Mouse (Mus musculus): ENCODE data around the gene Adh1. TPM values are rescaled to one million over a fixed set of nuclear protein-coding genes. Genes with fewer than 3 reads are reported as not detected.

Gene Adh1
- polyA plus RNA-seq, 1 experiment from 2014 or later = 6.7 TPM

DNA sequence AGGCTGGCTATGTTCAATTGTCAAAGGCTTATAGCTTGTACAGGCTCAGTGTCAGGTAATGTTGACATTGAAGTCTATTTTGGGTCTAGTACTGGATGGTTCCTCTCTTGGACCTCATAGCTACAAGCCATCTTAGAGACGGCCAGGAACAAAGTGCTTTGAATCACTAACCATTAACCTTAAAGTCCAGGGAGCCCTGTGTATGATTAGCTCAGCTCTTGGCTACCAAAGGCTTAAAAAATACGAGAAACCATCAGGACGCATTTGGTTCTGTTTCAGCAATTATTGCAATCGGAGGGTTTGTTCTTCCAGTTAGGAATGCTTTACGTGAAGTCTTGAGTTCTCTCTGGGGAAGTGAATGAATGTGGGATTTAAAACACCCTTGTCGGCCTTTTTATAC, 17.9 kb upstream of the Adh1 start:
- no peak overlapping the region for H3K9ac ChIP-seq
- ATAC-seq (ENCODE audit: low FRiP score, low read depth) = no peak
- peaks cover 32% of the 10 kb centered on the region for H3K4me1 ChIP-seq
- 54% methylated on average over 6 of the region's 6 CpGs for WGBS
- no peak overlapping the region for H3K27ac ChIP-seq
- H3K36me3 ChIP-seq = no peaks in the 10 kb centered on the region
- no peaks in the 10 kb centered on the region for H3K9me3 ChIP-seq
- H3K4me2 ChIP-seq (replicated peaks) = no peak overlapping the region
- H3K4me3 ChIP-seq = no peak overlapping the region
- H3K27me3 ChIP-seq = peaks cover 33% of the 10 kb centered on the region

DNA sequence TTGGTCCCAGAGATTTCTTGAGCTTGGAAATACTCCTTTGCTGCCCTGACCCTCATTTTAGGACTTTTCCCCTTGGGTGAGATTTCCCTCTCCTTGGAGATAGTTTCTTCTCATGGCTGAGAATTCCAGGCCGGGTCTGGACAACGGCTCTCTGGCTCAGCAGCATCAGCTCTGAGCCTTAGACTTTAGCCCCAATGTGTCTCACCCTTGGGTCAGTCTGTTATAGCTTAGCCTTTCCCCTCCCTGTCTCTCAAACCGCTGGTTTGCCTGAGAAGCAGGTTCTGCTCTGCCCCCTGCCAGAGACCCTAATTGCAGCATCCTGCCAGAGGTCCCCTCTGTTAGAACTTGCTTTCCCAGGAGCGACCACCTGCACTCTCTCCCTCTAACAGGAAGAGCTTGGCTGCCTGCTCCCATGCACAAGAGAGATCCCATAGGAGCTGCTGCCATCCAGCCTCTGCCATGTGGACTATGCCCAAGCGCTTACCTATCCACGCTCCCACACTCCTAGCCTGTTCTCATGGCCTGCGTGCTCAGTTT, 16.4 kb upstream of the Adh1 start:
- Histone ChIP-seq H3K9me3 (no peaks in the 10 kb centered on the region), H3K36me3 (no peaks in the 10 kb centered on the region), H3K27me3 (peaks cover 23% of the 10 kb centered on the region), H3K4me2 (replicated peaks) (no peak overlapping the region), H3K4me3 (no peak overlapping the region), H3K4me1 (peaks cover 32% of the 10 kb centered on the region), H3K9ac (no peak overlapping the region), H3K27ac (no peak overlapping the region)
- ATAC-seq (ENCODE audit: low FRiP score, low read depth) = no peak
- 67% methylated on average over 7 of the region's 7 CpGs for WGBS

DNA sequence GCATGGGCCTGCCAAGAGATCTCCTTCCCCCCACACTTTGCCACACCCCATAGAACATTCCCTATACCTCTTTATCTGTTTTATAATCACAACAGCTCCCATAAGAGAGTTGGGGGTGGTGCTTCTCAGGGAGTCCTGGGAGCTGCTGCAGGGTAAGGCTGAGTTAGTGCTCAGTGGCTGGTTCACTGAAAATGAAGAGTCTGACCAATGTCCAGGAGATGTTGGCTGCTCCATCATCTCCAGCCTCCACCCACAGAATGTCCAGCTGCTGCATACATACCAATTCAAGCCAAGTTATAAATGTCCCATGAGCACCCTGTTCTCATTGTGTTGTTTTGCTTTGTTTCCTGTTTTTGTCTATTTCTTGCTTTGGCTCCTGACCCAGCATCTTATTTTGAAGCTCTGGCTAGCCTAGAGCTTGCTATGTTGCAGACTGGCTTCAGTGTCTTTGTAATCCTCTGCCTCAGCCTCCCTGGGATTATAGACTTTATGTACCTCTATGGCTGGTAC, 14.2 kb upstream of the Adh1 start:
- ATAC-seq (ENCODE audit: low FRiP score, low read depth) = no peak
- H3K36me3 ChIP-seq = no peaks in the 10 kb centered on the region
- H3K4me3 ChIP-seq = no peak overlapping the region
- H3K27me3 ChIP-seq = peaks cover 20% of the 10 kb centered on the region
- no peak overlapping the region for H3K4me2 ChIP-seq (replicated peaks)
- H3K9ac ChIP-seq = no peak overlapping the region
- no peak overlapping the region for H3K27ac ChIP-seq
- H3K4me1 ChIP-seq = peaks cover 18% of the 10 kb centered on the region
- H3K9me3 ChIP-seq = no peaks in the 10 kb centered on the region

DNA sequence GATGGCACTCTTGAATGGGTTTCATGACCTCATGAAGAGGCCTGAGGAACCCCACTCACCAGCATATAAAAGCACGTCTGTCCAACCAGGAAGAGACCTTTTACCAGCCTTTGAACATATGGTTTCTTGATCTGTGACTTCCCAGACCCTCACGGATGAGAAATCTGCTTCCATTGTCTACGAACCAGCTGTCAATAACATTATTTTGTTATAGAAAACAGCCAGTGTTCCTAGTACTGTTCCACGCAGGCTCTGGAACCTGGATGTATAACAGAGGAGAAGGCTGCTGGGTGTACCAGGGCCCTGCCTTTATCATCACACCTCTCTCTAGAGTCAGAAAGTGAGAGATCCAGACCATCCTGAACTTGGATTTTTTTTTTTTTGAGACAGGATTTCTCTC, 13.6 kb upstream of the Adh1 start:
- peaks cover 20% of the 10 kb centered on the region for H3K27me3 ChIP-seq
- no peak overlapping the region for H3K9ac ChIP-seq
- H3K36me3 ChIP-seq = no peaks in the 10 kb centered on the region
- H3K9me3 ChIP-seq = no peaks in the 10 kb centered on the region
- no peak for ATAC-seq (ENCODE audit: low FRiP score, low read depth)
- no peak overlapping the region for H3K4me2 ChIP-seq (replicated peaks)
- H3K4me1 ChIP-seq = peaks cover 11% of the 10 kb centered on the region
- no peak overlapping the region for H3K27ac ChIP-seq
- no peak overlapping the region for H3K4me3 ChIP-seq
- 77% methylated on average over 4 of the region's 4 CpGs for WGBS

DNA sequence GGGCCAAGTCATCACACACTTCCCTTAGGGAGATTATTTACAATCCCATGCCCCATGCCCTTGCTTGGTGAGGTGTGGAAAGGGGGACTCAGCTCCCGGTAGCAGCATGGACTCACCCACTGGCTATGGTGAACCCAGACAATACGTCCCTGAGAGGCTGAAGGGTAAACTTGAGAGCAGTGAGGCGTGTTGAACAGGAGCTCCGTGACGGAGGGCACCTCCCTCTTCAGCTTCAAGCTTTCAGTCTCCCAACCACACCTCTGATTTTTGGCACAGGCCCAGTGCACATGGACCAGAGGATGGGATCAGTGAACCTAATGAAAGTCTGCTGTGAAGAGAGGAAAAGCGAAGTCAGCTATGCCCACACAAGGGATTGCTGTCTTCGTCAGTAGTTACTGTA, 12.8 kb upstream of the Adh1 start:
- Histone ChIP-seq H3K36me3 (no peaks in the 10 kb centered on the region), H3K4me1 (peaks cover 4% of the 10 kb centered on the region; the same call in 1 of the 2 replicates), H3K27me3 (peaks cover 14% of the 10 kb centered on the region), H3K4me3 (no peak overlapping the region), H3K27ac (no peak overlapping the region), H3K9ac (no peak overlapping the region), H3K4me2 (replicated peaks) (no peak overlapping the region), H3K9me3 (no peaks in the 10 kb centered on the region)
- no peak for ATAC-seq (ENCODE audit: low FRiP score, low read depth)
- WGBS = 80% methylated on average over 7 of the region's 7 CpGs

DNA sequence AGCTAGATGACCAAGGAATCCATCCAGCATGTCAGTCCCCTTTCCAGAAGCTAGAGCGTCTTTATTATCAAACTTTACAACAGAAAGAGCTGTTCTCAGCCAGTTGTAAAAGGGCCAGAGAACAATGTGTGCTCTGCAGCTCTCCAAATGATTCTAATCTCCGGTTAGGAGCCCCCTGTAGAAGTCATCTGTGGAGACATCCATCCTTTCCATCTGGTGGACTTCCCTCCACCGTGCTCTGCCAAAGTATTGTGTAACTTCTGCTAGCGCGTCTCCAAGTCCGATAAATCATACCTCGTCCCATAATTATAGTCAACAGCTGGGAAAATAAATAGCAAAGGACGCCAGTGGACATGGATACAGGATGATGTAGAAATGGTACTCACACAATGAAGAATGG, 12.0 kb upstream of the Adh1 start:
- no peak for ATAC-seq (ENCODE audit: low FRiP score, low read depth)

DNA sequence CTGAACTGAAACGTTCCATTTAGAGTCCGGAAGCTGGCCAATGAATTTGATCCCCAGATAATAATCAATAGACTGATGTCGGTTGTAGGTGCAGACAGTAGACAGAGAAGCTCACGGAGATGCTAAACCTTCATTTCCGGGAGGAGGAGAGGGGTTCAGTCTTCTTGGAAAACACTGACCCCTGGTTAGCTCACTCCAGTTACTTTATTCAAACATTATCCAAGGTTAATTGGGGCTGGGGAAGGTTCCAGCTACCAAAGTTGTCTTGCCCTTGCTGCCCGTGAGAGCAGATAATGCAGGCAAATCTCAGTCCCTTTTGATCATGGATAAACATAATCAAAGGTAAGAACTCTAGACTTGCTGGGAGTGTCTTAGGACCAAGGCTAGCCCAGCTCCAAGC, 9.6 kb upstream of the Adh1 start:
- Histone ChIP-seq H3K4me1 (no peaks in the 10 kb centered on the region; the same call in 1 of the 2 replicates), H3K27me3 (no peaks in the 10 kb centered on the region), H3K4me3 (no peak overlapping the region), H3K36me3 (no peaks in the 10 kb centered on the region), H3K9me3 (no peaks in the 10 kb centered on the region), H3K9ac (no peak overlapping the region), H3K4me2 (replicated peaks) (no peak overlapping the region), H3K27ac (no peak overlapping the region)
- 87% methylated on average over 6 of the region's 6 CpGs for WGBS
- no peak for ATAC-seq (ENCODE audit: low FRiP score, low read depth)

More for the DNA sequence above, 12.0 kb upstream of the Adh1 start:
- Histone ChIP-seq H3K4me1 (no peaks in the 10 kb centered on the region; the same call in 1 of the 2 replicates), H3K4me2 (replicated peaks) (no peak overlapping the region), H3K9me3 (no peaks in the 10 kb centered on the region), H3K9ac (no peak overlapping the region), H3K27ac (no peak overlapping the region), H3K36me3 (no peaks in the 10 kb centered on the region), H3K27me3 (peaks cover 9% of the 10 kb centered on the region; the same call in 1 of the 2 replicates), H3K4me3 (no peak overlapping the region)
- 82% methylated on average over 8 of the region's 8 CpGs for WGBS

DNA sequence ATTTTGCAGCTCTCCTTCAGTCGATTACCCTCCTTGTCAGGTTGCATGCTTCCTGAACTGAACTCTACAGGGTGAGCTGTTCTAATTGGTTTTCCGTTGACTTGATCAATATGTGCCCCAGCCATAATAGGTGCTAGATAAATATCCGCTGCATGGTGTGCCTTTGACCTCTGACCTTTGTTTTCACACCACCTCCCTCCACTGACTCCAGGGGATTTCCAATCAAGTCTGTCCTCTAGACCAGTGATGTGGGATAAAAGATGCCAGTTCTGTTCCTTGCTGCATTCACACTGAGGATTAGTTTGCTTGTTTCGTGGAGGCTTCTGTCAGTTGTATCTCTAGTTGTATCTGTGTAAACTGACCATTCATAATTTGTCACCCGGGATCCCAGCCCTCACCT, 6.6 kb upstream of the Adh1 start:
- H3K27ac ChIP-seq = no peak overlapping the region
- WGBS = 73% methylated on average over 5 of the region's 5 CpGs
- no peaks in the 10 kb centered on the region for H3K27me3 ChIP-seq

DNA sequence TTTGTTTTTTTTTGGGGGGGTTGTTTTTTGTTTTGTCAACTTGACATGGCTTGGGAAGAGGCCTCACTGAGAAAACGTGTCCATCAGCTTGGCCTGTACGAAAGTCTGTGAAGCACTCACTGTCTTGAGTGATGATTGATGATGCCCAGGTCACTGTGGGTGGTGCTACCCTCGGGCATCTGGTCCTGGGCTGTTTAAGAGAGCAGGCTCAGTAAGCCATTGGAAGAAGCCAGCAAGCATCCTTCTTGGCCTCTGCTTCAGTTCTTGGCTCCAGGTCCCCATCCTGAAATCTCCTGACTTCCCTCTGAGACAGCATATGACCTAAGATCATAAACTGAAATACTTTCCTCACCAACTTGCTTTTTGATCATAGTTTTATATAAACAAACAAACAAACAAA, 5.4 kb upstream of the Adh1 start:
- no peak for ATAC-seq (ENCODE audit: low FRiP score, low read depth)
- Histone ChIP-seq H3K4me1 (no peaks in the 10 kb centered on the region; the same call in 1 of the 2 replicates), H3K9me3 (no peaks in the 10 kb centered on the region), H3K9ac (no peak overlapping the region), H3K4me3 (no peak overlapping the region), H3K36me3 (no peaks in the 10 kb centered on the region), H3K27me3 (no peaks in the 10 kb centered on the region), H3K27ac (no peak overlapping the region), H3K4me2 (replicated peaks) (no peak overlapping the region)
- 21% methylated on average over 3 of the region's 3 CpGs for WGBS

More for the DNA sequence above, 6.6 kb upstream of the Adh1 start:
- H3K9ac ChIP-seq = no peak overlapping the region
- no peak overlapping the region for H3K4me2 ChIP-seq (replicated peaks)
- H3K4me1 ChIP-seq = no peaks in the 10 kb centered on the region; the same call in 1 of the 2 replicates
- H3K9me3 ChIP-seq = no peaks in the 10 kb centered on the region
- ATAC-seq (ENCODE audit: low FRiP score, low read depth) = no peak
- H3K36me3 ChIP-seq = no peaks in the 10 kb centered on the region
- no peak overlapping the region for H3K4me3 ChIP-seq

DNA sequence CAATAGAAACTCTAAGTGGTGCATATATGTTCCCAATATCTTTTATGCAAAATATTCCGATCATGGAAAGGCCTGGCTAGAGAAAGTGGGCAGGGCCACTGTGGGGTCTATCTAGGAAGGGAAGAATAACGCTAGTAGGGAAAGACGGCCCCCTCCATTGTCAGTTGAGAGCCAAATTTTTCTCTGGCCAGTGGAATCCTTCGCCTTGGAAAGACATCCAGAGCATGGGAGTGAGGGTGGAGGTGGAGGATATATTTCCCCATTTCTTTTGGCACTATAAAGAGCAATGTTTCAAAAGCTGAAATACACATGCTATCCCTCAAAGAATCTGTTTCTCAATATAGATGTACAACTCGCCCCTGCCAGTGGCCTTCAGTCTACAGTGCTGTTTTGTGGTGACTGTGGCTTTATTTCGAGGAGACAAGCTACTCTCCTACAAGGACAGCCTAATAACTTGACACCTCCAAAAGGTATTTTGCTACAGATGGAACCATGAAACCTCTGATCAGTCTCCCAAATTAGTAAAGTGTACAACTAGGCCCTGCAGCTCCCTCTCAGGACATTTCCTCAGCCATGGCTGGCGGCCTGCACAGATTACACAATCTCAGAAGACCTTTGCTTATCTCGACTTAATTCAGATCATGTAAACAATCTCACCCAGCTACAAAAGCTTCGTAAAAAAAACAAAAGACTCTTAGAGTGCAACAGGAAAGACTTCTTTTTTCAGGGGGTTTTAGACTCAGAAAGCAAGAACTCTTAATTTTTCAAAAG, 4.8 kb upstream of the Adh1 start:
- H3K36me3 ChIP-seq = no peaks in the 10 kb centered on the region
- H3K9me3 ChIP-seq = no peaks in the 10 kb centered on the region
- no peak overlapping the region for H3K27ac ChIP-seq
- 72% methylated on average over 9 of the region's 9 CpGs for WGBS
- no peak overlapping the region for H3K4me2 ChIP-seq (replicated peaks)
- no peaks in the 10 kb centered on the region; the same call in 1 of the 2 replicates for H3K4me1 ChIP-seq
- no peak overlapping the region for H3K4me3 ChIP-seq
- no peaks in the 10 kb centered on the region for H3K27me3 ChIP-seq
- no peak for ATAC-seq (ENCODE audit: low FRiP score, low read depth)
- no peak overlapping the region for H3K9ac ChIP-seq

DNA sequence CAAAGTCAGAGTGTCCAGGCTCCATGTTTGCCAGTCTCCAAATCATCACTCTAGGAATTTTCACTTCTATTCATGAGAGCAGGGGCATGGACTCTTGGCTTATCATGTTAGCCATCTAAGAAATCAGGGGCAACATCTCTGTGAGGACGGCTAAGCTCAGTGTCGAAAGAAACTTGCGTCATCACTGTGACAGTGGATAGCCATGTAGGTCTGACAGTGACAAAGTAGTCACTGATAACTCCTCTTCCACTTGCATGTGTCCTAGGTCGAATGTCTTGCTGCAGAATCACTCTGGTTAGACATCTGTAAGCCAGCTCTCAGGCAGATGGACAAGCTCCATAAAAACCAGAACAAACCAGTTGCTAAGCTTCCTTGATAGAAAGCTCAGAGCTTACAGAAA, 1.8 kb downstream of the Adh1 start:
- ATAC-seq (ENCODE audit: low FRiP score, low read depth) = no peak
- no peaks in the 10 kb centered on the region for H3K36me3 ChIP-seq
- no peaks in the 10 kb centered on the region for H3K27me3 ChIP-seq
- H3K27ac ChIP-seq = no peak overlapping the region
- H3K4me3 ChIP-seq = no peak overlapping the region
- WGBS = 58% methylated on average over 4 of the region's 4 CpGs
- H3K4me2 ChIP-seq (replicated peaks) = no peak overlapping the region
- no peak overlapping the region for H3K9ac ChIP-seq
- no peaks in the 10 kb centered on the region for H3K9me3 ChIP-seq
- H3K4me1 ChIP-seq = no peaks in the 10 kb centered on the region

DNA sequence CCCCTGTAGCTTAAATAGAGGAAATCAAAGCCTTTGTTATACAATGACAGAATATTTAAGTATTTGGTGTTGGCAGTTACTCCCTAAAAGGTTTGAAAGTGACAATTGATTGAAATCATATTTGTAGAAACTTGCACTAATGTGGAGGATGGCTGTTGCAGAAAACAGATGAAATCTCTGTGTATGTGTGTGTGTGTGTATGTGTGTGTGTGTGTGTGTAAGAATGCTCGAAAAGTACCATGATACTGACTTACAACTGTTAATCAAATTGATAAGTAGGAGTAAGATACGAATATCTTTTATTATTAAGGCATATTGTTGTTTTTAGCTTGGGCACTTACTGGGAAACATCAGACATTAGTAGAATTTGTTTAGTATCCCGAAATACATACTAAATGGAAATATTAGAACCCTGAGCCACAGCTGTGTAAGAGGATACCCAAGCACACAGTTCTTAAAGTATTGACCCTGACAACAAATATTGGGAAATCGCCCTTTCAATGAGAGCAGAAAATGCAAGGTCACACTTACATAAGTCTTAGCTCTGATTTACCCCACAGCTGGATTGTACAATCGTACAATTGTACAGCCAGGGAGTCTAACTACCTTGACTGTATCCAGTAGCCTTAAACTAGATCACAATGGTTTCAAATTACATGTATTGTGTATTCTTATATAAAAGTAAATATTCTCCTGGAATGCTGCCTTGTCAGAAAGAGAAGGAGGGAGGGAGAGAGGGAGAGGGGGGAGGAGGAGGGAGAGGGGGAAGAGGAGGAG, 2.6 kb downstream of the Adh1 start:
- no peak overlapping the region for H3K4me2 ChIP-seq (replicated peaks)
- no peaks in the 10 kb centered on the region for H3K36me3 ChIP-seq
- H3K9ac ChIP-seq = no peak overlapping the region
- no peak overlapping the region for H3K4me3 ChIP-seq
- no peaks in the 10 kb centered on the region for H3K27me3 ChIP-seq
- no peak for ATAC-seq (ENCODE audit: low FRiP score, low read depth)
- WGBS = 68% methylated on average over 5 of the region's 5 CpGs
- H3K9me3 ChIP-seq = no peaks in the 10 kb centered on the region
- H3K27ac ChIP-seq = no peak overlapping the region
- H3K4me1 ChIP-seq = no peaks in the 10 kb centered on the region

Data from limb, embryonic 13.5 days (tissue).